Mouse (Mus musculus): ENCODE results near the gene Pdcd1lg2.

- no peak for TF ChIP-seq CTCF (IDR thresholded peaks at IDR 0.05; ENCODE audit: borderline replicate concordance, control insufficient read depth, extremely low read depth, insufficient read depth, low read length, poor library complexity)
- TF ChIP-seq POLR2A (IDR thresholded peaks at IDR 0.05; ENCODE audit: control insufficient read depth, extremely low read depth, insufficient read depth, low read length, poor library complexity): no peak
Measured at GRCm38 (mm10) chr19:29368041-29368440, 42.7 kb upstream of the Pdcd1lg2 start.

Measured in thymus, adult 2 months (tissue).